Mouse (Mus musculus) CD4-positive, CD25-positive, alpha-beta regulatory T cell, adult 4 months (primary cell): ENCODE data around the gene Mrps14. TPM values are rescaled to one million over a fixed set of nuclear protein-coding genes. Genes with fewer than 3 reads are reported as not detected.
A peak's percentile ranks its signal among the peaks of the same experiment; 100 is the strongest.

Experiments used
- ATAC-seq: one replicate; pipeline ENCODE4 v1.8.0; 2017
- polyA plus RNA-seq, 2 experiments: library from polyadenylated mRNA; unstranded; fragments of 100-300 nt; shearing (Covaris generic); gene quantifications; one replicate each; pipeline ENCODE4 v1.2.1; 2017

The Mrps14 gene
- polyA plus RNA-seq: 100 to 1,000 TPM; 237 to 281 TPM

DNA sequence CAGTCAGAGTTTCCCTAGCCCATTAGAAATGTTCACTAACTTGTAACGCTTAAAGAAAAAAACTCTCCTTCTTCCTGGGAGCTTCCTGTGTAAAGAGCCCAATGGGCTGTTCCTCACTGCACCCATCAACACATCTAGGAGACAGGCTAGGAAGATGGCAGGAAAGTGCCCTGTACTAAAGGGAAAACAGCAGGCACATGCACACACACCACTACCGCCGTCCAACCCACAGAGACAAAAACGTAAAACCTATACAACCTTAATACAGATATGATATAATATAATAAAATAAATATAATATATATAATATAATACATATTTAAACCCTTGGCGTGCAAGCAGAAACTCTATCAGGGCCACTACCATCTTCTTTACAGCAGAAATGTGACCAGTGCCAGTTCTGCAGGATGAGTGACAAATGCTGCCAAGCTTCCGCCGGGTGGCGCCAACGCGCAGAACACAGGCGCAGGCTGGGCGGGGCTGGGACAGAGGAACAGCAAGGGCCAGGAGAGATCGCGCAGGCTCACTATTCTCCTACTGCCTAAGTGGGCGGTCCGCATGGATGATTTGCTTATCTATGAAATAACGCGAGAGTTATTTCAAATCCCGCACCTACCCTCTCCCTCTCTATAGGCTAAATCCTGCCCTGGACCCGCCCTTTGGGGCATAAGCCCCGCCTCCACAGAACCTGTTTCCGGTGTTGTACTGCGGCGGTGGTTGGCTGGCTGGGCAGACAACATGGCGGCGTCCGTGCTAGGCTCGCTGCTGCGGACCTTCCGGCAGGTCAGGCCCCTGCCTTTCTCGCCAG, at the start of gene Mrps14:
Gene Mrps14, plus strand, starts transcription at position 687 of the 808 bp plus-strand sequence.
- peak; percentile 97 for ATAC-seq

- ATAC-seq: no peak
Observed at GRCm38 (mm10) chr1:160145606-160146005, 49.4 kb upstream of the Mrps14 start.

GRCm38 (mm10) chr1:160147274-160147673, 47.7 kb upstream of the Mrps14 start:
- no peak for ATAC-seq

GRCm38 (mm10) chr1:160149291-160149906, 45.6 kb upstream of the Mrps14 start:
- ATAC-seq: no peak

GRCm38 (mm10) chr1:160150726-160151125, 44.3 kb upstream of the Mrps14 start:
- ATAC-seq: no peak

GRCm38 (mm10) chr1:160153480-160153879, 41.5 kb upstream of the Mrps14 start, which contains the start of gene Tnn:
TSS of gene Tnn (minus strand) at chr1:160153580.
- no peak for ATAC-seq

GRCm38 (mm10) chr1:160158190-160158589, 36.8 kb upstream of the Mrps14 start:
- no peak for ATAC-seq

DNA sequence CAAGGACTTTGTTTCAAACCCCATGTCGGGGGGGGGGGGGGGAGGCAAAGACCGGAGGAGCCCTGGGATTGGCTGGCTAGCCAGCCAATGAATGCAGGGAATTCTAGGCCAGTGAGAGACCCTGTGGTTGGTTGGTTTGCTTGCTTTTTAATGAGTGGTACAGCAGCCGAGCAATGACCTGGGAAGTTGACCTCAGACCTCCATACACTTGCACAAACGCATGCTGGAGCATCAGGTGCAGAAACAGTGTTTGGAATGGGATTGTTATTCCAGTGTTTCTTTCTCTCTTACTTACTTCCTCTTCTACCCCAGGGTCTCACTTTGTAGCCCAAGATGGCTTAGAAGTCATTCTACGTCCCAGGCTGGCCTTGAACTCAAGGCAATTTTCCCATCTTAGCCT, 28.4 kb upstream of the Mrps14 start:
- no peak for ATAC-seq

- ATAC-seq: no peak
Observed at GRCm38 (mm10) chr1:160176903-160177302, 18.1 kb upstream of the Mrps14 start.

DNA sequence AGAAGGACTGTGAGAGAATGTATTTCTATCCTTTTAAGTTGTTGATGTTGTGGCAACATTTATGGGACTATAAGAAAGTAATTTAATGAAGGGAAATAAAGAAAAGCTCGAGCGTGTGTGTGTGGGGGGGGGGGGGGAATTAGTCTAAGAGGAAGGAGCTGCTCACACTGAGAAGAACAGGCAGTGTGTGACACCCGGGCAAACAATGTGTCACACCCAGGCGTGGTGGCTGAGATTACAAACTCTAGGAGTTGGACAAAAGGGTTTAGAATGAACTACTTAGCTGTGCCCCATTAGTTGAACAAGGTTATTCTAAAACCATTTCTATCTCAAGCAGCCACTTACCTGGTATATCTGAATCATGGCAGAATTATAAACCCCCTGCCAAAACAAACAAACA, 13.8 kb upstream of the Mrps14 start:
- no peak for ATAC-seq

- ATAC-seq: no peak
Observed at GRCm38 (mm10) chr1:160184506-160184905, 10.5 kb upstream of the Mrps14 start.

GRCm38 (mm10) chr1:160195337-160195663, 285 bp downstream of the Mrps14 start:
- ATAC-seq: peak; percentile 27

DNA sequence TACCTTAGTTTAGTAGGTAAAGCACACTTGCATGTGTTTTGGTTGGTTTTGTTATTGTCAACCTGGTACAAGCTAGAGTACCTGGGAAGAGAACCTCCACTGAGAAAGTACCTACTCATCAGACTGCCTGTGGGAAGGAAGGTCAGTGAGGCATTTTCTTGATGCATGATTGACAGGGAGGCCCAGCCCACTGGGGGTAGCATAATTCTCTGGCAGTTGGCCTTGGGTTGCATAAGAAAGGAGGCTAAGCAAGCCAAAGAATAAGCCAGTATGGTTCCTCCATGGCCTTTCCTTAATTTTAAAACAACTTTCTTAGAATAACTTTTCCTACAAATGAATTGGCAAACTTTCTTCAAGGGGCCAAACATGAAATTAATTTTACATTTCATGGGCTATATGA, 10.5 kb downstream of the Mrps14 start:
- ATAC-seq: no peak

DNA sequence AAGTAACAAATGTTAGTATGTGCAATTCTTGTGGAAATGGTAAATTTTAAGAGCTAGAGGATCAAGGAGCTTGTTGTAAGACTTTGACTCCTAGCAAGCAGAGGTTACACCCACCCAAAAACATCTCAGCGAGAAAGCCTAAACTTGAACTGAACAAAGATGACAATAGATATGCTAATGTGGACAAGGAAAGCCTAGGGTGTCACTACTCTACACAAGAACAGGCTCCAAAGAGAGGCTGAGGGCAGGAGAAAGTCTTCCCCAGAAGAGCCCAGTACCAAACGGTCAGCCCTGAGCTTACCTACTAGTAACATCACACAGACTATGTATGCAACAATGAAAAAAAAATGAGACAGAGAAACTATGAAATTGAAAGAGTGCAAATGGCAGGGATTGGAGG, 14.8 kb downstream of the Mrps14 start:
- ATAC-seq: no peak

DNA sequence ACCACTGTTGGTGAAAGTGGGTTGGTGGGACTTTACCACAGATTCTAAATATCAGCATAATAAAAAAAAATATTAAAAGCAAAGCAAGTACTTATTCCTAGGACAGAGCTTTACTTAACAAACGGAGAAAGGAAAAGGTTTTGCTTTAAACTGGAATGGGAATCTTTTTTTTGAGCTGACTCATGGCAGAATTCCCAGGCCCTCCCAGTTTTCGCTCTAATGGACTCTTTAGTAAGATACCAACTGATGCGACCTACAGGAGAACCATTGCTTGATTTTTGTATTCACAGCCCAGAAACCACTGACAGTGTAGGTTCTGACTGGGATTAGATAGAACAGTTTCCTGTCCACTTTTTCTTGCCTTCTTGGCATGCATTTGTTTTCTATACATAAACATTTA, 15.6 kb downstream of the Mrps14 start:
- ATAC-seq: no peak

- ATAC-seq: no peak
Observed at GRCm38 (mm10) chr1:160211597-160212122, 16.6 kb downstream of the Mrps14 start.

DNA sequence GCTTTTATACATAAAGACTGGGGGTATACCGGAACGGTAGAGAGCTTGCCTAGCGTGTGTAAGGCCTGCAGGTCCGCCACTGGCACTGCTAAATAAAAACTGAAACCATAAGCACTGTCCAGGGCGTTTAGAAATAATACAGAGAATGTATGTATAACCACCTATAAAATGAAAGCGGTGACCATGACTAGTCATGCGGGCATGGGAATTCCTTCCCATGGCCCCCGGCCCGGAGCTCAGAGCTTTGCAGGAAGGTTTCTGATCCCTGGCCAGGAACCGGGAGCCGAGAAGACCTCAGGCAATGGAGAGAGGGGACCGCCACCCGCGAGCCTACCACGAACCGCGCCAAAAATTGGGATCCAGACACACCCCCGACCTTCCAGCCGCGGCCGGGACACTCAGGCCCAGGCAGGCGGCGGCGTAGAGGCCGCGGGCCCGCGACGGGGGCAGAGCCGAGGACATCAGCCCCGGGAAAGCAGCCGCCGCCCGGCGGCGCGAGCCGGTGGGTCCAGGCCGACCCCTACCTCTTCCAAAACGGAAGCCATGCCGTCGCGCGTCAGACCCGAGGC, 17.2 kb downstream of the Mrps14 start:
- no peak for ATAC-seq

- peak; percentile 89 for ATAC-seq
Observed at GRCm38 (mm10) chr1:160212703-160213669, 18.0 kb downstream of the Mrps14 start, which contains the start of gene Cacybp. TSS of gene Cacybp (minus strand) at chr1:160212875.

GRCm38 (mm10) chr1:160214171-160214570, 19.2 kb downstream of the Mrps14 start:
- no peak for ATAC-seq

DNA sequence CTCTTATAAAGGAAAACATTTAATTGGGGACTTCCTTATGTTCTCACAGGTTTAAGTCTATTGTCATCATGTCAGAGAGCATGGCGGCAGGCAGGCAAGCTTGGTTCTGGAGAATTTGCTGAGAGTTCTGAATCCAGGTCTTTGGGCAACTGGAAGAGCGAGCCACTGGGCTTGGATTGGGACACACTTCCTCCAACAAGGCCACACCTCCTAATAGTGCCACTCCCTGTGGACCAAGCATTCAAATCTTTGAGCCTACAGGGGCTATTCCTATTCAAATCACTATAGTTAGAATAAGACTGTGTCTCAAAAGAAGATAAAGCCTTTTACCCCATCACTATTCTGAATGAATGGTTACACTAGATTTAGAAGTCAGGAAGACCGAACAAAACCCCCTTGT, 22.9 kb downstream of the Mrps14 start:
- no peak for ATAC-seq

- no peak for ATAC-seq
Observed at GRCm38 (mm10) chr1:160224093-160224492, 29.1 kb downstream of the Mrps14 start.

- no peak for ATAC-seq
Observed at GRCm38 (mm10) chr1:160227196-160227595, 32.2 kb downstream of the Mrps14 start.
